Mouse (Mus musculus) small intestine, adult 2 months (tissue): Measurements from ENCODE around the gene Dnajc13.

Experiments used
- CTCF ChIP-seq: fragments of 200-500 bp; IDR thresholded peaks from 2 replicates; pipeline ENCODE4 v1.5.1; 2012; ENCODE audit warnings: low read depth, mild to moderate bottlenecking, control low read depth, inconsistent platforms, low read length, moderate library complexity, mixed read lengths; ENCODE audit not compliant: insufficient replicate concordance, insufficient read length; ENCODE audit errors: extremely low read depth
- POLR2A ChIP-seq: fragments of 200-500 bp; IDR thresholded peaks from 2 replicates; pipeline ENCODE4 v1.6.1; 2012; ENCODE audit warnings: low read depth, mild to moderate bottlenecking, control low read depth, inconsistent platforms, low read length, moderate library complexity

DNA sequence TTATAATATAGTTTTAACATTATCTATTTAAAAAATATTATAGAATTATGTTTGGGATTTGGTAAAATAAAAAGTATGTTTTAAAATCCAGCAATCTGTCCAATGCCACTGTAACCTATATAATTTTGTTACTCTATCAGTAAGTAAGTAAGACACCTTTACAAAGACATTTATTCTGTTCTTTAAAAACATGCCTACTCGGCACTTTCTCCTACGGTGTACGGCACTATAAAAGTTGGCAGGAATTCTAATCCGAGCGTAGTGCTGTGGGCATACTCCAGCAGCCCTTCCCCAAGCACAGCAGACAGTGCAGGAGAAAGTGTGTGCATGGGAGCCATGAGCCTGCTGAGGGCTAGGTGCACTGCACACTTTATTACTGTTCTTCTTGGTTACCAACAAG is 75.7 kb downstream of the Dnajc13 start:
- TF ChIP-seq POLR2A (no peak), CTCF (no peak)
